In genomic region chr11:115275954-115276353, GRCm38 (mm10) we compare ENCODE assay signal across 8 mouse cellular contexts. TPM values are rescaled to one million over a fixed set of nuclear protein-coding genes. Genes with fewer than 3 reads are reported as not detected.
A peak's percentile ranks its signal among the peaks of the same experiment; 100 is the strongest.
DNase-seq lines count a peak whose midpoint lies in the region; ATAC-seq and TF ChIP-seq lines count a peak whose summit lies in the region.

No protein-coding gene starts in this region.

- H3K27me3 ChIP-seq in kidney, embryonic 14.5 days (ENCODE audit: control insufficient read depth, insufficient read depth, low read length): no peaks in the 10 kb centered on the region
- H3K27me3 ChIP-seq in embryonic facial prominence, embryonic 11.5 days (ENCODE audit: control insufficient read depth, insufficient read depth, low read length): no peaks in the 10 kb centered on the region
- H3K27me3 ChIP-seq in midbrain, postnatal 0 days (ENCODE audit: insufficient read depth, low read length): no peaks in the 10 kb centered on the region

- TF ChIP-seq CTCF in midbrain, postnatal 0 days (IDR thresholded peaks at IDR 0.05): no peak

- no peak for DNase-seq in kidney, postnatal 10 days
- no peak for DNase-seq in embryonic facial prominence, embryonic 11.5 days (ENCODE audit: low spot score)
- DNase-seq in induced T-regulatory cell, adult 2 months (ENCODE audit: low read depth): peak; percentile 33
- DNase-seq in midbrain, postnatal 0 days (ENCODE audit: low spot score): no peak
- DNase-seq in natural killer cell, adult 2 months (ENCODE audit: low spot score in 2 of 2): no peak
- DNase-seq in right cerebral cortex, postnatal 10 days (ENCODE audit: low spot score in 2 of 2): no peak
- DNase-seq in gastrocnemius, postnatal 10 days: no peak

- no peak overlapping the region for H3K27ac ChIP-seq in kidney, embryonic 14.5 days (ENCODE audit: low read depth, low read length)
- no peak overlapping the region for H3K27ac ChIP-seq in embryonic facial prominence, embryonic 11.5 days (replicated peaks; ENCODE audit: low read depth, low read length)
- peak overlapping the region; percentile 91 for H3K27ac ChIP-seq in midbrain, postnatal 0 days (ENCODE audit: low read depth, low read length)

- 0 out of 2 replicates have a peak, but pooled peaks cover 6% of the 10 kb centered on the region for H3K4me1 ChIP-seq in kidney, embryonic 14.5 days (ENCODE audit: control insufficient read depth, insufficient read depth, low read length)
- H3K4me1 ChIP-seq in embryonic facial prominence, embryonic 11.5 days (ENCODE audit: control insufficient read depth, insufficient read depth, low read length): no peaks in the 10 kb centered on the region; the same call in none of the 2 replicates
- peaks cover 21% of the 10 kb centered on the region for H3K4me1 ChIP-seq in midbrain, postnatal 0 days (ENCODE audit: insufficient read depth, low read length)

- 70% methylated on average over 3 of the region's 3 CpGs for WGBS in kidney, embryonic 14.5 days
- 53% methylated on average over 3 of the region's 3 CpGs for WGBS in embryonic facial prominence, embryonic 11.5 days
- 61% methylated on average over 3 of the region's 3 CpGs for WGBS in midbrain, postnatal 0 days

- no peaks in the 10 kb centered on the region; the same call in 1 of the 2 replicates for H3K36me3 ChIP-seq in kidney, embryonic 14.5 days (ENCODE audit: control insufficient read depth, insufficient read depth, low read length)
- no peaks in the 10 kb centered on the region for H3K36me3 ChIP-seq in embryonic facial prominence, embryonic 11.5 days (replicated peaks; ENCODE audit: control insufficient read depth, insufficient read depth, low read depth, low read length)
- peaks cover 8% of the 10 kb centered on the region; the same call in 1 of the 2 replicates for H3K36me3 ChIP-seq in midbrain, postnatal 0 days (ENCODE audit: insufficient read depth, low read length)

- H3K9me3 ChIP-seq in kidney, embryonic 14.5 days (ENCODE audit: control insufficient read depth, low read length): no peaks in the 10 kb centered on the region
- no peaks in the 10 kb centered on the region for H3K9me3 ChIP-seq in embryonic facial prominence, embryonic 11.5 days (replicated peaks; ENCODE audit: control insufficient read depth, low read length)
- no peaks in the 10 kb centered on the region for H3K9me3 ChIP-seq in midbrain, postnatal 0 days (ENCODE audit: low read length)

- H3K4me3 ChIP-seq in kidney, embryonic 14.5 days (ENCODE audit: low read length): peak overlapping the region; percentile 63
- H3K4me3 ChIP-seq in embryonic facial prominence, embryonic 11.5 days (ENCODE audit: low read depth, low read length): peak overlapping the region; percentile 58
- peak overlapping the region; percentile 61 for H3K4me3 ChIP-seq in midbrain, postnatal 0 days (ENCODE audit: low read depth, low read length)

- H3K4me2 ChIP-seq in kidney, embryonic 14.5 days (replicated peaks; ENCODE audit: low read depth, low read length): peak overlapping the region; percentile 84
- H3K4me2 ChIP-seq in embryonic facial prominence, embryonic 11.5 days (ENCODE audit: low read depth, low read length): peak overlapping the region; percentile 74
- peak overlapping the region; percentile 83 for H3K4me2 ChIP-seq in midbrain, postnatal 0 days (ENCODE audit: low read depth, low read length, poor library complexity, severe bottlenecking)

- peak overlapping the region; percentile 72; the same call in 1 of the 2 replicates for H3K9ac ChIP-seq in kidney, embryonic 14.5 days (ENCODE audit: low read depth, low read length)
- H3K9ac ChIP-seq in embryonic facial prominence, embryonic 11.5 days (replicated peaks; ENCODE audit: low read length): no peak overlapping the region
- H3K9ac ChIP-seq in midbrain, postnatal 0 days (replicated peaks; ENCODE audit: low read length, poor library complexity, severe bottlenecking): peak overlapping the region; percentile 74

- no peak for ATAC-seq in kidney, embryonic 14.5 days (ENCODE audit: low FRiP score, low TSS enrichment)
- no peak for ATAC-seq in embryonic facial prominence, embryonic 11.5 days (replicated peaks; ENCODE audit: insufficient number of reproducible peaks, low FRiP score, low TSS enrichment, low read depth)
- ATAC-seq in midbrain, postnatal 0 days (ENCODE audit: low FRiP score): no peak

RNA-seq across cellular contexts. Expression of gene Fdxr, which starts 0.9 kb away (rescaled TPM):
- 9.2 and 13.1 TPM in 2 replicates for polyA plus RNA-seq in kidney, embryonic 14.5 days (2014; fragmentation: Nextera tagmentation; extraction: Ambion mirVana)
- 12.4 and 12.5 TPM in 2 replicates for polyA plus RNA-seq in embryonic facial prominence, embryonic 11.5 days (2014; fragmentation: Nextera tagmentation; extraction: Ambion mirVana)
- total RNA-seq in midbrain, postnatal 0 days (2014; rRNA removed): 17.7 and 18.8 TPM in 2 replicates
- polyA plus RNA-seq in midbrain, postnatal 0 days (2015; fragmentation: Nextera tagmentation; extraction: Ambion mirVana): 14.8 and 16.7 TPM in 2 replicates
- total RNA-seq in gastrocnemius, postnatal 10 days (2021): 1 to 10 TPM; 5.0 to 5.7 TPM

RNA-seq across cellular contexts. Expression of gene Grin2c, which starts 8.9 kb away (rescaled TPM):
- polyA plus RNA-seq in kidney, embryonic 14.5 days (2014; fragmentation: Nextera tagmentation; extraction: Ambion mirVana): not detected in 2 replicates
- 0.04 and 0.06 TPM in 2 replicates for polyA plus RNA-seq in embryonic facial prominence, embryonic 11.5 days (2014; fragmentation: Nextera tagmentation; extraction: Ambion mirVana)
- total RNA-seq in midbrain, postnatal 0 days (2014; rRNA removed): 2.9 and 4.1 TPM in 2 replicates
- 0.59 and 0.75 TPM in 2 replicates for polyA plus RNA-seq in midbrain, postnatal 0 days (2015; fragmentation: Nextera tagmentation; extraction: Ambion mirVana)
- total RNA-seq in gastrocnemius, postnatal 10 days (2021): under 1 TPM; 0.05 to 0.16 TPM

RNA-seq across cellular contexts. Expression of gene Fads6, which starts 21.5 kb away (rescaled TPM):
- 0.32 and 0.39 TPM in 2 replicates for polyA plus RNA-seq in kidney, embryonic 14.5 days (2014; fragmentation: Nextera tagmentation; extraction: Ambion mirVana)
- 0.14 and 0.28 TPM in 2 replicates for polyA plus RNA-seq in embryonic facial prominence, embryonic 11.5 days (2014; fragmentation: Nextera tagmentation; extraction: Ambion mirVana)
- total RNA-seq in midbrain, postnatal 0 days (2014; rRNA removed): 10.2 and 10.6 TPM in 2 replicates
- 1.4 and 1.6 TPM in 2 replicates for polyA plus RNA-seq in midbrain, postnatal 0 days (2015; fragmentation: Nextera tagmentation; extraction: Ambion mirVana)
- total RNA-seq in gastrocnemius, postnatal 10 days (2021): 1 to 10 TPM in 1 of 2 experiments, under 1 TPM in 1; 0.86 to 1.1 TPM

RNA-seq across cellular contexts. Expression of gene Otop2, which starts 31.0 kb away (rescaled TPM):
- polyA plus RNA-seq in kidney, embryonic 14.5 days (2014; fragmentation: Nextera tagmentation; extraction: Ambion mirVana): 0.14 and 0.15 TPM in 2 replicates
- polyA plus RNA-seq in embryonic facial prominence, embryonic 11.5 days (2014; fragmentation: Nextera tagmentation; extraction: Ambion mirVana): not detected in 2 replicates
- total RNA-seq in midbrain, postnatal 0 days (2014; rRNA removed): 0.05 and 1.5 TPM in 2 replicates
- polyA plus RNA-seq in midbrain, postnatal 0 days (2015; fragmentation: Nextera tagmentation; extraction: Ambion mirVana): 0.15 and 0.22 TPM in 2 replicates
- not detected for total RNA-seq in gastrocnemius, postnatal 10 days (2021)

RNA-seq across cellular contexts. Expression of gene Ush1g, which starts 45.9 kb away (rescaled TPM):
- not detected in 2 replicates for polyA plus RNA-seq in kidney, embryonic 14.5 days (2014; fragmentation: Nextera tagmentation; extraction: Ambion mirVana)
- not detected in 2 replicates for polyA plus RNA-seq in embryonic facial prominence, embryonic 11.5 days (2014; fragmentation: Nextera tagmentation; extraction: Ambion mirVana)
- total RNA-seq in midbrain, postnatal 0 days (2014; rRNA removed): 0.14 TPM in 1 of 2 replicates, not detected in the other
- 0.21 and 0.32 TPM in 2 replicates for polyA plus RNA-seq in midbrain, postnatal 0 days (2015; fragmentation: Nextera tagmentation; extraction: Ambion mirVana)
- under 1 TPM; 0.09 to 0.16 TPM for total RNA-seq in gastrocnemius, postnatal 10 days (2021)
